20 mouse cellular contexts compared by ENCODE assay signal in genomic region chr7:115864411-115864810, GRCm38 (mm10).
DNase-seq lines count a peak whose midpoint lies in the region; ATAC-seq and TF ChIP-seq lines count a peak whose summit lies in the region.
"Had no signal": no experiment of that assay in that cellular context is flagged by ENCODE, and none has a peak within 500 bp of the region (broad histone marks: within the 10 kb centered on the region; RNA-seq: fewer than 3 reads in every experiment).

No protein-coding gene starts in this region.

- no peak for ATAC-seq in forebrain, embryonic 12.5 days (ENCODE audit: low FRiP score)
- ATAC-seq in forebrain, embryonic 16.5 days, result no peak
- no peak for ATAC-seq in lung, embryonic 15.5 days (ENCODE audit: borderline replicate concordance, extremely low read depth, low FRiP score, low TSS enrichment)
- 0 out of 2 replicates have a peak, but pooled peaks have one; percentile 20 for ATAC-seq in megakaryocyte progenitor cell, adult 5-6 weeks (replicated peaks; ENCODE audit: poor library complexity)
- ATAC-seq: hindbrain, embryonic 16.5 days had no signal

- WGBS in forebrain, embryonic 12.5 days, result 12% methylated on average over 2 of the region's 2 CpGs
- 13% methylated on average over 2 of the region's 2 CpGs for WGBS in forebrain, embryonic 16.5 days
- WGBS in lung, embryonic 15.5 days, result 45% methylated on average over 2 of the region's 2 CpGs

- no peaks in the 10 kb centered on the region for H3K27me3 ChIP-seq in forebrain, embryonic 12.5 days
- no peaks in the 10 kb centered on the region for H3K27me3 ChIP-seq in forebrain, embryonic 16.5 days (replicated peaks; ENCODE audit: control insufficient read depth, insufficient read depth, low read length)
- no peaks in the 10 kb centered on the region for H3K27me3 ChIP-seq in lung, embryonic 15.5 days
- H3K27me3 ChIP-seq: embryonic facial prominence, embryonic 13.5 days; limb, embryonic 13.5 days; midbrain, embryonic 12.5 days; neural tube, embryonic 12.5 days had no signal

- H3K4me1 ChIP-seq in forebrain, embryonic 12.5 days, result peaks cover 49% of the 10 kb centered on the region
- H3K4me1 ChIP-seq in forebrain, embryonic 16.5 days (replicated peaks; ENCODE audit: control insufficient read depth, insufficient read depth, low read length), result peaks cover 27% of the 10 kb centered on the region
- peaks cover 25% of the 10 kb centered on the region for H3K4me1 ChIP-seq in lung, embryonic 15.5 days

- H3K36me3 ChIP-seq in forebrain, embryonic 12.5 days (replicated peaks), result no peaks in the 10 kb centered on the region
- no peaks in the 10 kb centered on the region for H3K36me3 ChIP-seq in forebrain, embryonic 16.5 days (ENCODE audit: control insufficient read depth, insufficient read depth)
- H3K36me3 ChIP-seq in lung, embryonic 15.5 days, result no peaks in the 10 kb centered on the region
- H3K36me3 ChIP-seq: embryonic facial prominence, embryonic 13.5 days; limb, embryonic 13.5 days; midbrain, embryonic 12.5 days; neural tube, embryonic 12.5 days had no signal

- H3K9ac ChIP-seq in forebrain, embryonic 12.5 days, result no peak overlapping the region
- no peak overlapping the region for H3K9ac ChIP-seq in forebrain, embryonic 16.5 days (replicated peaks; ENCODE audit: low read depth, low read length)
- H3K9ac ChIP-seq in lung, embryonic 15.5 days, result no peak overlapping the region
- H3K9ac ChIP-seq: embryonic facial prominence, embryonic 13.5 days; limb, embryonic 13.5 days; liver, embryonic 14.5 days; midbrain, embryonic 12.5 days; neural tube, embryonic 12.5 days had no signal

- no peak overlapping the region for H3K4me3 ChIP-seq in forebrain, embryonic 12.5 days (replicated peaks)
- no peak overlapping the region for H3K4me3 ChIP-seq in forebrain, embryonic 16.5 days (replicated peaks; ENCODE audit: low read length)
- H3K4me3 ChIP-seq in lung, embryonic 15.5 days, result no peak overlapping the region
- H3K4me3 ChIP-seq: embryonic facial prominence, embryonic 13.5 days; limb, embryonic 13.5 days; midbrain, embryonic 12.5 days; neural tube, embryonic 12.5 days had no signal

- H3K4me2 ChIP-seq in forebrain, embryonic 12.5 days, result no peak overlapping the region
- H3K4me2 ChIP-seq in forebrain, embryonic 16.5 days (ENCODE audit: low read length), result no peak overlapping the region
- H3K4me2 ChIP-seq in lung, embryonic 15.5 days, result no peak overlapping the region
- H3K4me2 ChIP-seq: embryonic facial prominence, embryonic 13.5 days; limb, embryonic 13.5 days; midbrain, embryonic 12.5 days; neural tube, embryonic 12.5 days had no signal

- DNase-seq in lung, postnatal 4 days, result no peak
- peak; percentile 13 for DNase-seq in brain, embryonic 14.5 days (ENCODE audit: low read depth)
- DNase-seq in thymus, postnatal 36 days, result no peak
- DNase-seq: adrenal gland, adult 2 months; cerebellum, adult 8-10 months; gastrocnemius, postnatal 14 days; heart, adult 18-20 months; heart, postnatal 36 days; kidney, postnatal 4 days; lung, postnatal 36 days had no signal

- TF ChIP-seq POLR2A in brain, embryonic 14.5 days (IDR thresholded peaks at IDR 0.05; ENCODE audit: borderline replicate concordance, extremely low read depth, insufficient read depth, insufficient read length, poor library complexity, severe bottlenecking), result no peak

- TF ChIP-seq CTCF in brain, embryonic 14.5 days (IDR thresholded peaks at IDR 0.05; ENCODE audit: borderline replicate concordance, extremely low read depth, insufficient read depth, insufficient read length), result no peak

- H3K27ac ChIP-seq in forebrain, embryonic 12.5 days, result peak overlapping the region; percentile 78; the same call in 1 of the 2 replicates
- H3K27ac ChIP-seq in forebrain, embryonic 16.5 days (ENCODE audit: low read length), result no peak overlapping the region
- peak overlapping the region; percentile 49 for H3K27ac ChIP-seq in lung, embryonic 15.5 days
- H3K27ac ChIP-seq: embryonic facial prominence, embryonic 13.5 days; limb, embryonic 13.5 days; liver, embryonic 14.5 days; neural tube, embryonic 12.5 days had no signal

- no peaks in the 10 kb centered on the region for H3K9me3 ChIP-seq in forebrain, embryonic 12.5 days
- H3K9me3 ChIP-seq in forebrain, embryonic 16.5 days (ENCODE audit: control insufficient read depth, low read length), result no peaks in the 10 kb centered on the region
- no peaks in the 10 kb centered on the region for H3K9me3 ChIP-seq in lung, embryonic 15.5 days
- H3K9me3 ChIP-seq: embryonic facial prominence, embryonic 13.5 days; limb, embryonic 13.5 days; midbrain, embryonic 12.5 days; neural tube, embryonic 12.5 days had no signal
